Mouse (Mus musculus) erythroblast, embryonic 14.5 days (primary cell): ENCODE data around the gene Jmjd1c. TPM values are rescaled to one million over a fixed set of nuclear protein-coding genes. Genes with fewer than 3 reads are reported as not detected.

ENCODE experiments used
- H3K27me3 ChIP-seq: 2 replicates; pipeline ENCODE4 v1.6.1; 2012; ENCODE audit warnings: inconsistent platforms; ENCODE audit not compliant: control insufficient read depth
- H3K36me3 ChIP-seq: 2 replicates; pipeline ENCODE4 v1.6.1; 2012; ENCODE audit warnings: mild to moderate bottlenecking, inconsistent platforms; ENCODE audit not compliant: control insufficient read depth
- H3K4me1 ChIP-seq: 2 replicates; pipeline ENCODE4 v1.6.1; 2012; ENCODE audit warnings: inconsistent platforms; ENCODE audit not compliant: control insufficient read depth
- H3K4me3 ChIP-seq: replicated peaks from 2 replicates; pipeline ENCODE3; 2012; ENCODE audit warnings: moderate library complexity, mild to moderate bottlenecking, inconsistent platforms
- H3K9me3 ChIP-seq: 2 replicates; pipeline ENCODE4 v1.6.1; 2012; ENCODE audit warnings: low read length, inconsistent platforms, mixed read lengths; ENCODE audit not compliant: control insufficient read depth
- GATA1 ChIP-seq: IDR thresholded peaks from 2 replicates; pipeline ENCODE4 v1.6.1; 2012; ENCODE audit warnings: low read length, inconsistent platforms, mixed read lengths
- TAL1 ChIP-seq: IDR thresholded peaks from 3 replicates; pipeline ENCODE4 v1.6.1; 2012; ENCODE audit warnings: low read length, inconsistent platforms, mixed read lengths
- polyA plus RNA-seq: library from polyadenylated mRNA; stranded (reverse); fragments of >175 nt; gene quantifications from 2 replicates; pipeline ENCODE4 v1.2.3, GENCODE M21; 2012

The Jmjd1c gene
- polyA plus RNA-seq, 1 experiment: 0.09 TPM

DNA sequence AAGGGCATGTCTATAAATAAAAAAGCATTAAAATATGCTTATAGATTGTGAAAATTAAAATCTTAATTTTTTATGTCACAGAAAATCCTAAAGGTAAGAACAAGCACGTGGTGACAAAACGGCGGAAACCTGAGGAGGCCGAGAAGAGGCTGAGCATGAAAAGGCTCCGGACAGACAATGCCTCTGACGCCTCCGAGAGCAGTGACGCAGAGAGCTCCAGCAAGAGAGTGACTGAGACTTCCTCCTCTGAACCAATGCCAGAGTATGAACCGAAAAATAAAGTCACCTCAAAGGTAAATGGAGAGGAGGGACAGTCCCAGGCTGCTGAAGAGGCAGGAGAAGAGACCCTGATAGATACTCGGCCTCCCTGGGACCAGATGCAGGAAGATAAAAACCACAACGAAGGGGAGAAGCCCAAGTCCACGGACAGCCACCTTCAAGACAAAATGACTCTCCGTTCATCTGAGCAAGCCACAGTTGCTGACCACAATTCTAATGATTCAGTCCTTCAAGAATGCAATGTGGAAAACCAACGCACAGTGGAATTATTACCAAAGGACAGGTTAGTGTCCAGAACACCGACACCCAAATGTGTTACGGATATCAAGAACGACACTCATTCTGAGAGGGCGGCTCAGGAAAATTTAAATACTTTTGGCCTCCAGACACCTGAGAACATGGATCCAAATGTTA, 123.1 kb downstream of the Jmjd1c start:
- H3K9me3 ChIP-seq: no peaks in the 10 kb centered on the region
- H3K27me3 ChIP-seq: no peaks in the 10 kb centered on the region
- peaks cover 54% of the 10 kb centered on the region for H3K36me3 ChIP-seq
- H3K4me3 ChIP-seq: no peak overlapping the region
- TF ChIP-seq TAL1 (no peak), GATA1 (no peak)
- peaks cover 3% of the 10 kb centered on the region for H3K4me1 ChIP-seq

DNA sequence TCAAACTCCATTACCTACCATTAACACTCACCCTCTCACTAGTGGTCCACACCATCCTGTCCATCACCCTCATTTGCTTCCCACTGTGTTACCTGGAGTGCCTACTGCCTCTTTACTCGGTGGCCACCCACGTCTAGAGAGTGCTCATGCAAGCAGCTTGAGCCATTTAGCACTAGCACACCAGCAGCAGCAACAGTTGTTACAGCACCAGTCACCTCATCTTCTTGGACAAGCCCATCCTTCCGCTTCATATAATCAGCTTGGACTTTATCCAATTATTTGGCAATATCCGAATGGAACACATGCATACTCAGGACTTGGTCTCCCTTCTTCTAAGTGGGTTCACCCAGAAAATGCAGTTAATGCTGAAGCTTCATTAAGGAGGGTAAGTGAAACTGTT, 124.3 kb downstream of the Jmjd1c start:
- H3K36me3 ChIP-seq: peaks cover 64% of the 10 kb centered on the region
- H3K9me3 ChIP-seq: no peaks in the 10 kb centered on the region
- H3K27me3 ChIP-seq: no peaks in the 10 kb centered on the region
- TF ChIP-seq TAL1 (no peak), GATA1 (no peak)
- no peak overlapping the region for H3K4me3 ChIP-seq
- H3K4me1 ChIP-seq: peaks cover 3% of the 10 kb centered on the region

DNA sequence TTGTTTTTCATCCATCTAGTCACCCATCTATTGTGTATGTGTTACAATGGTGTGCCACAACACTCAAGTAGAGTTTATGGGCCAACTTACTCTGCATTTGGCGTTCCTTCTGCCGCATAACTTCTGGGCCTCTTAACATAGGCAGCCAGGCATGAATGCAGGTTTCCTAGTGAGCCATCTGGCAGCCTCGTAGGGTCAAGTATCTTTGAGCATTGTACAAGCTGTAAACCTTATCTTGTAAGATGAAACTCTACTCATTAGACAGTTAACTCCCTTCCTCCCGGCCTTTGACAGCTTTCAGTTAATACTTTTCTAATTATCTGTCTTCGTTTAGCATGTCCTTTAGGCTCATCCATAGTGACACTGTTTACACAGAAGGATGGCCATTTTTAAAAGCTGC, 125.4 kb downstream of the Jmjd1c start:
- Histone ChIP-seq H3K4me3 (no peak overlapping the region), H3K9me3 (no peaks in the 10 kb centered on the region), H3K27me3 (no peaks in the 10 kb centered on the region), H3K4me1 (peaks cover 3% of the 10 kb centered on the region), H3K36me3 (peaks cover 73% of the 10 kb centered on the region)
- TF ChIP-seq TAL1 (no peak), GATA1 (no peak)

DNA sequence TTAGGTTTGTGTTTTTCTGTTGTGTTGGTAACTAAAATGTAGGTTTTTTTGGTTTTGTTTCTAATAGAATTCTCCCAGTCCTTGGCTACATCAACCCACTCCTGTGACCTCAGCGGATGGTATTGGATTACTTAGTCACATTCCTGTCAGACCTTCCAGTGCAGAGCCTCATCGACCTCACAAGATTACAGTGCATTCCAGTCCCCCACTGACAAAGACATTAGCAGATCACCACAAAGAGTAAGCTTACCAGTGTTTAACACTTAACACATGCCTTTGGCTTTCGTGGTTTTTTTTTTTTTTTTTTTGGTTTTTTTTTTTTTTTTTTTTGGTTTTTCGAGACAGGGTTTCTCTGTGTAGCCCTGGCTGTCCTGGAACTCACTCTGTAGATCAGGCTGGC, 128.0 kb downstream of the Jmjd1c start:
- Histone ChIP-seq H3K4me1 (peaks cover 3% of the 10 kb centered on the region), H3K4me3 (no peak overlapping the region), H3K36me3 (peaks cover 78% of the 10 kb centered on the region), H3K27me3 (no peaks in the 10 kb centered on the region), H3K9me3 (no peaks in the 10 kb centered on the region)
- TF ChIP-seq TAL1: no peak
- TF ChIP-seq GATA1: no peak

DNA sequence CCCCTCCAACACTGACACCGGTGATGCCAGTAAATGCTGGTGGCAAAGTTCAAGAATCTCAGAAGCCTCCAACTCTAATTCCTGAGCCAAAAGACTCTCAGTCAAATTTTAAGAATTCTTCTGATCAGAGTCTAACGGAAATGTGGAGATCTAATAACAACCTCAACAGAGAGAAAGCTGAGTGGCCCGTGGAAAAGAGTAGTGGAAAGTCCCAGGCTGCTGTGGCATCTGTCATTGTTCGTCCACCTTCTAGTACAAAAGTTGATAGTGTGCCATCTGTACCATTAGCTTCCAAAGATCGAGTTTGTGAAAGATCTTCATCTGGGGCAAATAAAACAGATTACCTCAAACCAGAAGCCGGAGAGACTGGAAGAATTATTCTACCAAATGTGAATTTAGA, 129.6 kb downstream of the Jmjd1c start:
- no peaks in the 10 kb centered on the region for H3K9me3 ChIP-seq
- peaks cover 73% of the 10 kb centered on the region for H3K36me3 ChIP-seq
- no peaks in the 10 kb centered on the region for H3K27me3 ChIP-seq
- TF ChIP-seq GATA1 (no peak), TAL1 (no peak)
- H3K4me3 ChIP-seq: no peak overlapping the region
- peaks cover 3% of the 10 kb centered on the region for H3K4me1 ChIP-seq

DNA sequence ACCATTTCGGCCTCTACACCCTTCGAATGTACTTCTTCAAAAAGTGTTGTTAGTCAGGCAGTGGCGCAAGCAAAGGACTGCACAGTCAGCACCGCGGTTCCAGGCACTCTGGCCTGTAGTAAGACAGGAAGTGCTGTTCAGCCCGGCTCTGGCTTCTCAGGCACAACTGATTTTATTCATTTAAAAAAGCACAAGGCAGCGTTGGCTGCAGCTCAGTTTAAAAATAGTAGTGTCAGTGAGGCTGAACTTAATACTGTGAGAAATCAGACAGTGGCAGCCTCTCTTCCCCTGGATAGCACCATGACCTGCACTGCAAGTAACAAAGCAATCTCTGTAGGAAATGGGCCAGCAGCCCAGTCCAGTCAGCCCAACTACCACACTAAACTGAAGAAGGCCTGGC, 130.2 kb downstream of the Jmjd1c start:
- Histone ChIP-seq H3K9me3 (no peaks in the 10 kb centered on the region), H3K27me3 (no peaks in the 10 kb centered on the region), H3K4me1 (peaks cover 3% of the 10 kb centered on the region), H3K4me3 (no peak overlapping the region), H3K36me3 (peaks cover 73% of the 10 kb centered on the region)
- TF ChIP-seq TAL1 (no peak), GATA1 (no peak)

DNA sequence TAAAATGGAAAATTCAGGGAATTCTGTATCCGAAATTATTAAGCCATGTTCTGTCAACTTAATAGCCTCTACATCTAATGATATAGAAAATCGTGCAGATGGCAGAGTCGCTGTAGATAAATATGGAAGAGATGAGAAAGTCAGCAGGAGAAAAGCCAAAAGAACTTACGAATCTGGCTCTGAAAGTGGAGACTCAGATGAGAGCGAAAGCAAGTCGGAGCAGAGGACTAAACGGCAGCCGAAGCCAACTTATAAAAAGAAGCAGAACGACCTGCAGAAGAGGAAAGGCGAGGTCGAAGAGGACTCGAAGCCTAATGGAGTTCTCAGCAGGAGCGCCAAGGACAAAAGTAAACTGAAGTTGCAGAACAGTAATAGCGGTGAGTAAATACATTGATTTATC, 130.6 kb downstream of the Jmjd1c start:
- H3K36me3 ChIP-seq: peaks cover 72% of the 10 kb centered on the region
- H3K27me3 ChIP-seq: no peaks in the 10 kb centered on the region
- H3K4me1 ChIP-seq: no peaks in the 10 kb centered on the region
- no peak for TF ChIP-seq GATA1
- TF ChIP-seq TAL1: no peak
- H3K4me3 ChIP-seq: no peak overlapping the region
- H3K9me3 ChIP-seq: no peaks in the 10 kb centered on the region

DNA sequence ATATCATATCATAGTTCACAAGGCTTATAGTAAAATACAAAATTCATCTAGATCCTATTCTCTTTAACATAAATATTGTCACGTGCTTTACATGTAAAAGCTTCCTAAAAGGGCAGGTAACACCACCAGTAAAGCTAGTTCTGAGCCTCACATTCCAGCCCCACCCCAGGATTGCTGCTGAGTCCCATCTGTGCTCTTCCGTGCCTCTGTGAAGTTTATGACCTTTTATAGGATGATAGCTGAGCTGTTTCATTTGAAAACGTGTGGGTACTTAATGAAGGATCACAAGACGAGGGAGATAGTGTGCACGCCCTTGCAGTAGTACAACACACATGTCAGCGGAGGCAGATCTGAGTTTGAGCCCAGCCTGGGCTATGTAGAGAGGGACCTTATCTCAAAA, 134.5 kb downstream of the Jmjd1c start:
- H3K27me3 ChIP-seq: no peaks in the 10 kb centered on the region
- H3K4me3 ChIP-seq: no peak overlapping the region
- H3K36me3 ChIP-seq: peaks cover 71% of the 10 kb centered on the region
- TF ChIP-seq GATA1 (no peak), TAL1 (no peak)
- H3K4me1 ChIP-seq: no peaks in the 10 kb centered on the region
- H3K9me3 ChIP-seq: no peaks in the 10 kb centered on the region

DNA sequence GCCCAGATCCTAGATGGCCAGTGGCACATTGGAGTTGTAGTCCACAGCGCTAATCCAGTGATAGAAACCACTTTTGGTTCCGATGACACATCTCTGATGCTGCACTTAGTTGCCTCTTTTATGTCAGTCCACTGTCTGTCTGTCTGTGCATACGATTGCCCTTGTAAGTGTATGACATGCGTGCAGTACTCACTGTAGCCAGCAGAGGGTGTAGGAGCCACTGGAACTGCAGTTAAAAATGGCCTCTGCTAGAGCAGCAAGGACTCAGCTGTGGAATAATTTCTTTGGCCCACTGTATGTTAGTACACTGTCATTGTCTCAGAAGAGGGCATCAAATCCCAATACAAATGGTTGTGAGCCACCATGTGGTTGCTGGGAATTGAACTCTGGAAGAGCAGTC, 151.2 kb downstream of the Jmjd1c start:
- H3K4me1 ChIP-seq: no peaks in the 10 kb centered on the region
- H3K4me3 ChIP-seq: no peak overlapping the region
- TF ChIP-seq TAL1 (no peak), GATA1 (no peak)
- no peaks in the 10 kb centered on the region for H3K9me3 ChIP-seq
- H3K27me3 ChIP-seq: no peaks in the 10 kb centered on the region
- peaks cover 73% of the 10 kb centered on the region for H3K36me3 ChIP-seq

DNA sequence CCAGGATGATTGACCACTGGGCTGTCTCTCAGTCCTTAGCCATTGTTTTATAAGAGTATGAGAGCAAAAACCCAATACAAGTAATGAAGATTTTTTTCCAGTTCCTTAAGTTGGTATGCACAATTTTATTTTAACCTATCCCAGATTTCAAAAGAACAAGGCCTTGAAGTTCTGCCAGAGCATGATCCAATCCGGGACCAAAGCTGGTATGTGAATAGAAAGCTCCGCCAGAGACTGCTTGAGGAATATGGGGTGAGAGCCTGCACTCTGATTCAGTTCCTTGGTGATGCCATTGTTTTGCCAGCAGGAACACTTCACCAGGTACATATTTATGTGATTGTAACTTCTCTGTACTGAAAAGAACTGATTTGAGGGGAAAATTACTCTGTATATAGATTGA, 153.6 kb downstream of the Jmjd1c start:
- no peak for TF ChIP-seq GATA1
- no peak for TF ChIP-seq TAL1
- Histone ChIP-seq H3K4me1 (no peaks in the 10 kb centered on the region), H3K9me3 (no peaks in the 10 kb centered on the region), H3K36me3 (peaks cover 74% of the 10 kb centered on the region), H3K27me3 (no peaks in the 10 kb centered on the region), H3K4me3 (no peak overlapping the region)
